Mouse (Mus musculus) gastrocnemius, adult 8-10 months (tissue): Measurements from ENCODE around the gene Casp2. TPM values are rescaled to one million over a fixed set of nuclear protein-coding genes. Genes with fewer than 3 reads are reported as not detected.

Source experiments
- total RNA-seq, 4 experiments: library from RNA; stranded (reverse); gene quantifications; 2 replicates each; pipeline ENCODE4 v1.2.4; 2022

Gene Casp2
- total RNA-seq, 4 experiments from 2014 or later = 3.3 to 5.8 (median 4.2) TPM

Other genes starting within 250 kb of the Casp2 start
- gene Sva, start 226.6 kb upstream of the Casp2 start, total RNA-seq = not detected
- gene Tas2r139, start 124.0 kb upstream of the Casp2 start, total RNA-seq = not detected
- gene Tas2r144, start 49.7 kb upstream of the Casp2 start, total RNA-seq = not detected
- gene Gstk1, start 19.1 kb upstream of the Casp2 start, total RNA-seq = 10 to 100 TPM; 36.8 to 57.2 (median 41.2) TPM
- gene Tmem139, start 3.0 kb upstream of the Casp2 start, total RNA-seq = not detected
- gene Clcn1, start 21.7 kb downstream of the Casp2 start, total RNA-seq = 100 to 1,000 TPM; 145 to 180 (median 166) TPM
- under 1 TPM; 0.08 to 0.41 (median 0.21) TPM for gene Fam131b, start 59.7 kb downstream of the Casp2 start, total RNA-seq
- gene Zyx, start 84.6 kb downstream of the Casp2 start, total RNA-seq = 10 to 100 TPM; 12.1 to 15.9 (median 13.7) TPM
- under 1 TPM in 2 of 4 experiments, not detected in 2; 0.07 to 0.10 TPM for gene Epha1, start 108.3 kb downstream of the Casp2 start, total RNA-seq
- gene Tas2r143, start 135.3 kb downstream of the Casp2 start, total RNA-seq = not detected
- gene Tas2r135, start 140.4 kb downstream of the Casp2 start, total RNA-seq = not detected
- gene Tas2r126, start 169.6 kb downstream of the Casp2 start, total RNA-seq = not detected
- gene Olfr458, start 200.2 kb downstream of the Casp2 start, total RNA-seq = not detected
- not detected for gene Olfr457, start 211.3 kb downstream of the Casp2 start, total RNA-seq
- not detected for gene Olfr456, start 222.2 kb downstream of the Casp2 start, total RNA-seq